Mouse (Mus musculus): Measurements from ENCODE around the gene Atg9b.
"Not testable (repeated sequence)": the region's sequence is repeated elsewhere in the genome, so short reads cannot be mapped to it uniquely, and the experiment has no call there.

The Atg9b gene

DNA sequence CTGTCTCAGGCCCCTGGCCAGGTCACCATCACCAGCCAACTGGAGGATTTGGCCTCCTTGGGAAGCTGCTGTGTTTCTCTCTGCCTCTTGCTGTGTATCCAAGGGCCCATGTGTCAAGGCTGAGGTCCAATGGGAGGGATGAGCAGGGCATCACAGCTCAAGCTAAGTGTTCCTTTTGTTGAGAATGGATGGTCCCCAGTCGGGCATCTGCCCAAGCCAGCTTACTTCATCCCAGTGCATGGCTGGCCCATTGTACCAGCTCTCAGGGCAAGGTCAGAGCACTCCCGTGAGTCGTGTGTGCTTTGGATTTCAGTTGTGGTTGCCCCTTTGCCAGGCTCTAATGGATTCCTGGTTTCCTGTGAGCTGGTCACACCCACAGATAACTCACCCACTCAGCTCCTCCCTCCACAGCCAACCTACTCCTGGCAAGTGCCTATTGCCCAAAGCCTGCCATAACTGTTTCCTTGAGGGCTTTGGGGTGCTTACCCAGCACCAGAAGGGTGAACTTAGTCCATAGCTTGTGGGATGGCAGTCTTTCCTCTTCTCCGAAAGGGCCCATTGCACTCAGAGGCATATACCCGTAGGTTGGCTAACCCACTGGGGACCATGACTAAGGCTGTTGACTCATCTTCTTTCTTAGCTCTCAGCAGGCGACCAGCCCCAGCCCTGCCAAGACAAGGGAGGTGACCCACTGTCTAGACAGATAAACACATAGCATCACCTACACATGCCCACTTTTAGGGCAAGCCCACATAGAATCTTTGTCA, 12.8 kb upstream of the Atg9b start:
- DNase-seq, result peak; percentile 29

DNA sequence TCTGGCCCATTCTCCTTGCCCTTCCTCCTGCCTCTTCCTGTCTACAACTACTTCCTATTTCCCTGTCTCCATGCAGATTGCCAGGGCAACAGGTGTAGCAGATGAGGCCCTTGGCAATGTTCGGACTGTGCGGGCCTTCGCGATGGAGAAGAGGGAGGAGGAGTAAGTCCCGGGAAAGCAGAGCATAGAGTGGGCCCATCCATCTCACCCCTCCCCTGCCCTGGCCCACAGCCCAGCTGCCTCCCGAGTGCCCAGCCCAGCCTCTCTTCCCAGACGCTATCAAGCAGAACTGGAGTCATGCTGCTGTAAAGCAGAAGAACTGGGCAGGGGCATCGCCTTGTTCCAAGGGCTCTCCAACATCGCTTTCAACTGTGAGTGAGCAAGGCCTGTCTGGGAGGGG, 10.0 kb upstream of the Atg9b start:
- DNase-seq, result no peak

DNA sequence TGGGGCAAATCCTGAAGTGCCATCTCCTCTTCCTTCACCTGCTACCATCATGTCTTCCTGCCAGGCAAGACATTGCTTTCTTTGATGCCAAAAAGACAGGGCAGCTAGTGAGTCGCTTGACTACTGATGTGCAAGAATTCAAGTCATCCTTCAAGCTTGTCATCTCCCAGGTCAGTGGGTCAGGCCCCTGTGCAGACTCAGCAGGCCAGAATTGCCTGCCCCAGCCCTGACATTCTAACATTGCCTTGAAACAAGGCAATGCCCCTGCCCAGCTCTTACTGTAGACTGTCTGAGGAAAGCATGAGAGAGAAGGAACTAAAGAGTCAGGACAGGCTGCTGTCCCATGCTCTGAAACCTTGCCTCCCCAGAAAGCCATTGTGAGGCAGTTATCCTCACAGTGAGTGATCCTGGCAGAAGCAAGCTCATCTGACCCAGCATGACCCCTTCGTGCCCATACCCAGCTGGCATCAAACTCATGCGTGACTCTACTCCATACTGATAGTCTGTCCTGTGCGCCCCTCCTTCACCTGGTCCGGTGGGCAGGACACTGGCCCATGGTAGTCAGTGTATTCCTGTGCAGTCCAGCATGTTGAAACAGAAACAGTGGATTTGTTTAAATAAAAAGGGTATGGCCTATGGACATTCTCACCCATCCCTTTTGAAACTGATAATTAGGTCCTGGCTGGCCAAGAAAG, 9.1 kb upstream of the Atg9b start:
- no peak for DNase-seq

DNA sequence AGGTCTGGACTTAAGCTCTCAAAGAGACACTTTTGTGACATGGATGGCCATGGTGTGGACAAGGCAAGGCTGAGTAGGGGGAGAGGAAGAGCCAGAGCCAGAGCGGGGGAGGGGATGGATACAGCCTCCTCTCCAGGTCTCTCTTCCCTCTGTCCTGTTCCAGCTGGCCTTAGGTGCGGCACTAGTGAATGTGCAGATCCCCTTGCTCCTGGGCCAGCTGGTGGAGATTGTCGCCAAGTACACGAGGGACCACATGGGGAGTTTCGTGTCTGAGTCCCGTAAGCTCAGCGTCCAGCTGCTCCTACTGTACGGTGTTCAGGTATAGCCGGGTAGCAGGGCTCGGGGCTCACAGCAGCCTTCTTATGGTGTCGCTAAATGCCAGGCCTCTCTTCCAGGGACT, 8.4 kb upstream of the Atg9b start:
- no peak for DNase-seq

DNA sequence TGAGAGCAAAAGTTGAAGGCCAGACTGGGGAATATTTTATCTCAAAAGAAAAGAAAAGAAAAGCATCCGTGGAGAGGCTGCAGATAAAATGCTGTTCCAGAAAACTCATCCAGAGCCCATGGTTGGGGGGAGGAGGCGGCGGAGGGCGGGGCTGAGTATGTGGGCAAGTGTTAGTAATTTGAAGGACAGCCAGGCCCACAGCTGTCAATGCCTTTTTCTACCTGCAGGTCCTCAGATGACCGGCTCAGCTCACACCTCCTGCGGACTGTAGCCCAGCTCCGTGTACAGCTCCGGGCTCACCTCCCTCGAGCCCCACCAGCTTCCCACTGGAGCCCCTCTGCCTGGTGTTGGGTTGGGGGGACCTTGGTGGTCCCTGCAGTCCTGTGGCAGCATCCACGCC, 7.7 kb upstream of the Atg9b start:
- DNase-seq, result no peak

DNA sequence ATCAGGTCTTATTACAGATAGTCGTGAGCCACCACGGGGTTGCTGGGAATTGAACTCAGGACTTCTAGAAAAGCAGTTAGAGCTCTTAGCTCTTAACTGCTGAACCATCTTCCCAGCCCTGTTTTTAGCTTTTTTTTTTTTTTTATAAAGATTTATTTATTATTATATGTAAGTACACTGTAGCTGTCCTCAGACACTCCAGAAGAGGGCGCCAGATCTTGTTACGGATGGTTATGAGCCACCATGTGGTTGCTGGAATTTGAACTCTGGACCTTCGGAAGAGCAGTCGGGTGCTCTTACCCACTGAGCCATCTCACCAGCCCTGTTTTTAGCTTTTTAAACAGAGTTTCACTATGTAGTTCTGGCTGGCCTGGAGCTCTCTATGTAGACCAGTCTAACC, 4.3 kb upstream of the Atg9b start:
- DNase-seq, result not testable (repeated sequence)

DNA sequence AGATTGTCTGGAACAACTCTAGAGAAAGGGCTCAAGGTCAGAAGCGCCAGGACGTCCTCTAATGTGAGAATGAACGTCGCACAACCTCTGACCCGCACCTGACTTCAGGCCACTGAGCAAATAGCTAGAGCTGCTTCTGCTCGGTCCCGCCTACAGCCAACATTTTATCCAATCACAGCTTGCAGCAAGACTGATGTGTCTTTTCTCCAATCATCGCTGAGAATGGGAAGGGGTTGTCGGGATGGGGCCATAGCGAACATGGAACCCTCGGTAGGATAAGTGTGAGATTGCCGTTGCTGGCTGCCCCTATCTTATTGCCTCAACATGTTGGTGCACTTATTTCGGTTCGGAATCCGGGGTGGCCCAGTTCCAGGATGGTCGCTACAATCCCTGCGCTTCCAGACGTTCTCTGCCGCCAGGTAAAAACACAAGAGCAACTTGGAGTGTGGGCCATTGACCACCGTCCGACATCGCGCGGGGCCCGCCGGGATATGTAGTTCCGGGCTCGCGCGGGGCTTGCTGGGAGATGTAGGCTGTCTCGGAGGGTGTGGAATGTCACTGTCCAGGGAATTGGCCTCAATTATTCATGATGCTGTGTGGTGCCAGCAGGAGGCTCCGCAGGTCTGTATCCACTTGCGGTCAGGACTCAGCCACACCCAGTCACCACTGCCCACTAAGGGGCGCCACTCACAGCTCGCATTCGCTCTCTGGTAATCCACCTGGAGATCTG, 2.4 kb upstream of the Atg9b start:
- DNase-seq, result peak; percentile 97

DNA sequence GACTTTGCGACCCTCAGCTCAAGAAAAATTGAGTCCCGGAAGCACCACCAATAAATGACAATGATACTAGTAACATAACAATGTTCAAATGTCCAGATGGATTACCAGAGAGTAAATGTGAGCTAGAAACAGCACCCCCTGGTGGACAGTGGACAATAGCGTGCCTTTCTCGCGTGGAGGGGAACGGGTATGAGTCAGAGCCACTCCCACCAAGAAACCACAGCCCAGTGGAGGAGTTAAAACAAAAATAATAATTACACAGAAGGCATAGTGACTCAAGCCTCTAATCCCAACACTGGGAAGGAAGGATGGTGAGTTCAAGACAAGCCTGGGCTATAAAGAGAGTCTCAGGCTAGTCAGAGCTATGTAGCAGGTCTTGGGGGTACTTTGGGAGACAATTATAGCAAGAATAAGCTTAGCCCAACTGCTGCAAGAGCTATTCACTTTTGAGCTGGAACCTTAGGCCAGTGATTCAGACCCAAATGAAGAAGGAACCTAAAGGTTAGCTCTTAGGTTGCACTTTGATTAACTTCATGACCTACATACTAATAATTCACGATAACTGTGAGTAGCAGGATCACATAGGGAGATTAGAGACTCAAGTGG, 1.6 kb upstream of the Atg9b start, which contains the start of gene Abcb8:
Gene Abcb8, plus strand, starts transcription at position 272 of the 606 bp plus-strand sequence.
- peak; percentile 90 for DNase-seq

DNA sequence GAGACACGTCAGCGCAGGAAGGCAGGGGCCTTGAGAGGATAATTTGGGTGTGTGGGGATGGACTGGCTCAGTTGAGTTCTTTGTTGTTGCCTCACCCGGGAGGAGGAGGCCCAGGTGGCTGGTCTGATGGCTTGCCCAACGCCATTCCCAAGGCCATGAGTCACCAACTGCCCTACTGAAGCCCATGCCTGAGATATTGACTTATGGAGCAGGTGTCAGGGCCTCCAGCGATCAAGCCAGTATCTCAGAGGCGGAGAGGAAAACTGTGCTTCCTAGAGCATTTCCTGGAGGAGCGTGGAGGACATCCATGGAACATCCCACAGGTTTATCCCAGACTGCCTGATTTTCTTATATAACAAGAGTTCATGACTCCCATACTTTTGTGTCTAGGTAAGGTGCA, 781 bp upstream of the Atg9b start:
- DNase-seq, result no peak

DNA sequence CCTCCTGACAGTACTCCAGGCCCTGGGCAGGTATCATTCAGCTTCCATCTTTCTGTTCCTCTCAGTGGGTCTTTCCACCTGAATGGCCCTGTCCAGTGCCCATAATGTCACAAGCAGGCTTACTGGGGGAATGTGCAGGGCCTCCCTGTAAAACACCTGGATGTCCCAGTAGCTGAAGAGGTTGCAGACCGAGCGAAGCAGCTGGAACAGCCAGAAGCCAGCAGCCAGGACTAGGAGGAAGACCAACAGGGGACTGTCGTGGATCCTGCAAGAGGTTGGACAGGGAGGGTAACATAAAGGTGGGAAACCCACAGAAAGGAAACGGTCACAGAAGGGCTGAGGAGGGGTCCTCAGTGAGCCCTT, 2.3 kb downstream of the Atg9b start:
- DNase-seq, result no peak

DNA sequence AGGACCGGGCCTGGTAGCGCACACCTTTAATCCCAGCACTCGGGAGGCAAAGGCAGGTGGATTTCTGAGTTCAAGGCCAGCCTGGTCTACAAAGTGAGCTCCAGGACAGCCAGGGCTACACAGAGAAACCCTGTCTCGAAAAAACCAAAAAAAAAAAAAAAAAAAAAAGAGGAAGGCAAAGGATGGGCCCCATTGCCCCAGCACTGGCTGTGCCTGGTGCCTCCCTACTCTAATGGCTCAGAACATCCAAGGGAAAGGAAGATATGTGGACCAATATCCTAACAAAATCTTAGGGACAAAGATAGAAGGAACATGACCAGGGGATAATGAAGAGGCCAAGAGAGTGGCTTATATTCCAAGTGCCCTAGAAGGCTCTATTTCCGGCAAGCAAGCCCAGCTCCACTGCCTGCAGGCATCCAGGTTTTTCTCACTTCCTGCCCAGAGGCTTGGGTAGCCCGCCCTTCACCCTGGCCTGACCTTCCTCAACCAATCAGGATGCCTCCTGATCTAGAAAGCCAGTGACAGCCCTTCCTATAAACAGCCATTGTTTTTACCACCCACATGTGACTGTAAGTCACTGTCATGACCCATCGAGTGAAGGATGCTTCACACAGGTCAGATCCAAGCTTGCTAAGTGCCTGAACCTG, 2.8 kb downstream of the Atg9b start:
- no peak for DNase-seq

DNA sequence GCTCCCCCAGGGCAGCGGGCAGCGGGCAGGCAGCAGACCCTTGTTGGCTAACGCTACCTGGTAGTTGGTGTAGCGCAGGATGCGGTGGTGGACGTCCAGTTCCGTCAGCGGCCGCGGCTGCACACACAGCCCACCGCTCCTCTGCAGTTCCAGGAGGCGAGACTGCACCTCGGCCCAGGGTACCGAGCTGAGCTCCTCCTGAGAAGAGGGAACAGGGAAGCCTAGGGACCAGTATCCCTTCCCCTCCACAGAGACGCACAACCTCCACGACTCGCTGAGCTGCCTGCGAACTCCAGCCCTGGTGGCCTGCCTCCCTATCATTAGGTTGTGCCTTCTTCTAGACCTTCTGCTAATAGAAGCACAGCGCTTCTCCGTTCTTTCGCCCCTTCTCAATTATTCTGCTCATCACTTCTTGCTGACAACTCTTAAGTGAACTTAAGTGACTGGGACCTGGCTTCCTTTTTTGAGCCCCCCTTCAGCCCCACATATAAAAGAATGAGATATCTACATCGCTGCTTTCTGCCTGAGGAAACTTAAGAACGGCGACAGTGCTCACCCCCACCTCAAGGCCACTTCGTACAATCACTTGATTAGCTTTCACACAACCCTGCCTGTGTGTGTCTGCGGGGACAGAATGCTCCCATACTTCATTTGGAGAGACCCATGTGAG, 3.6 kb downstream of the Atg9b start:
- DNase-seq, result no peak

DNA sequence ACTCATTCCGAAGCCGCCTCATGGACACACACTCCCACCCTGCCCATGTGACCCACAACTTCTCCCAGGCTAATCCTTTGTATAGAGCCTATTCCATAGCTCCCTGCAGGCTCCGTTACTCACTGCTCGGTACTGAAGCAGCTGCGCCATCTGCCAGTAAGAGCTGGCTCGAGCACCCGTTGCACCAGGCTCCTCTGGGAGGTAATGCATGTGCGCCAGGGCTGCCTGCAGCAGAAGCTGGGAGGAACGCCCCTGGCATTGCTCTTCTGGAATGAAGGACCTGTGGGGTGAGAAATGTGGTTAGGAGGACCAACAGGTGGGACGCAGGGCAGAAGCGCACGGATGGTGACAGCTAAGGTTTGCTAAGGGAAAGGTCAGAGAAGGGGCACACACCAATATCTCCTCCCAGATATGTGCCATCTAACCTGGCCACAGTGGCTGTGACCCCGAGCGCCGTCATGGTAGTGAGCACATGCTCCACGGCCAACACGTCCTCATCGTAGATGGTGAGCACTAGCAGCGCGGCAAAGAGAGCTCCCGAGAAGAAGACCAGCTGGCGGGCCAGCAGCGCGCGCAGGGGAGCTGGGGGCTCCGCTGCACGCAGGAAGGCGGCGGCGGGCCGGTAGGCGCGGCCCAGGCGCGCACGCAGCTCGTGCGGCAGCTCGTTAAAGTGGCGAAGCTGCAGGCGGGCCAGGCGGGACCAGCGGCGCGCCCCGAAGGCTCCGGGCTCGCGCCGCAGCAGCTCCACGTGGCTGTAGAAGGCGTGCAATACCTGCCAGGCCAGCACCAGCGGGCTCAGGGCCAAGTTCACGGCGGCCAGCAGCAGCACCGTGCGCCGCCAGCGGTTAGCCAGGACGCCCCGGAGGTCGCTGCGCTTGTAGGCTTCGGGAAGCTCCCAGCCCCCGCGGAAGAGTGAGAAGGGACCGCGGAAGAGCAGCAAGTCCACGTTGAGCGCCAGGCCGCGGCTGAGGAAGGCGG, 4.4 kb downstream of the Atg9b start:
- peak; percentile 75 for DNase-seq

DNA sequence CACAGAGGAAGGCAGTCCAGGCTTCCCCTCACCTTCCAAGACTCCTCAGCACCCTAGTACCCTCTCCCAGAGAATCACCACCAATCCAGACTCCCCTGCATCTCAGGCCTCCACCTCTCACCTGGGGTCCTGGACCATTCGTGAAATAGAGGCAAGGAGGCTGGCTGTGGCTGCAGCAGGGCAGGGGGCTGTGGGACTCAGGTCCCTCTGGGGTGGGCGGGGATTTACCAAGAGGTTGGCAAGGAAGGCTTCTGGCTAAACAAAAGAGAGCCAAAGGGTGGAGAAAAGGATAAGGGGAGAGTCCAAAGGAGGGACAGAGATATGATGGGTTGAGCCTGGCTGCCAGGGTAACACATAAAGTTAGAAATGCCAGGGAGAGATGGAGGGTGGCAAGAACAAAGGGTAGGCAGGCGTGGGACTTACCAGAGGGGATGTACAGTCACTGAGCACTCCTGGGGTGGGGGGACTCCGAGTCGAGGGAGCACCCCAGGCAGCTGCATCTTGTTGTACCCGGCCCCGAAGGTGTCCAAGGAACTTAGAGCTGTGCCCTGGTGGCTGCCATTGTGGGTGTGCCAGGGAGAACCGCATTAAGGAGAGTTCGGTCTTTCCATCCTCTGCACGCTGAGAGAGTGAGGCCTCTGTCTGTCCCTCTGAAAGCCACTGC, 5.9 kb downstream of the Atg9b start:
- DNase-seq, result no peak

DNA sequence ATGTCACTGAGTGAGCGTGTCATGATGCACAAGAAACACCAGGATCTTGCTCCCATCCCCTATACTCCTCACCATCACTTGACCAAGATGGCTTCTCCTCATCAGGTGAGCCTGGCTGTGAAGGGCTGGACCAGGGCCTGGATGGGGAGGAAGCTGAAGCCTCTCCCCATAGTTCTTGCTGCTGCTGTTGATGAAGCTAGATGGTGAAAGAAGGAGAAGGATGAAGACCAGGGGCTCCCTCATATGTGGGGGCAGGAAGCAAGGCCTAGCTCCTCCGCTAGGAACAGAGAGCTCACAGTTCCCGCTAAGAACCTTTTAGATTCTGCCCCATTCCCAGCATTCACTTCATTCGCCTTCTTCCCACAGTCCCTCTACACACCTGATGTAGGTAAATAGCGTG, 6.6 kb downstream of the Atg9b start:
- no peak for DNase-seq

DNA sequence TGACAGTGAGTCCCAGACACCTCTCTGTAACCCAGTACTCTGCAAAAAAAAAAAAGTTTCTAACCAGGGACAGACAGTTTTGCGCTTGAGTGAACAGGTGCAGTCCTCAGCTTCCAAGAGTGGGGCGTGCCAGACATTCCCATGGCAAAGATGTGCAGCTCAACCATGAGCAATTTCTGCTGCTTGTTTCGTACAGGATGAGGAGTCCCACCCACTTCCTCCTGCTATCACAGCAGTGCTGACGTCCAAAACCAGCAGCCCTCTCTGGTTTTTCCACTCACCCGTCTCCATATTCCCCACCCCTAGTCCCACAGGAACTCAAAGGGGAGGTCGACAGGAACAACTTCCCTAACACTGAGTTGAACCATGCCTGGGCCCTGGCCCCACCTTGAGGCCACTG, 7.5 kb downstream of the Atg9b start:
- DNase-seq, result peak; percentile 63

DNA sequence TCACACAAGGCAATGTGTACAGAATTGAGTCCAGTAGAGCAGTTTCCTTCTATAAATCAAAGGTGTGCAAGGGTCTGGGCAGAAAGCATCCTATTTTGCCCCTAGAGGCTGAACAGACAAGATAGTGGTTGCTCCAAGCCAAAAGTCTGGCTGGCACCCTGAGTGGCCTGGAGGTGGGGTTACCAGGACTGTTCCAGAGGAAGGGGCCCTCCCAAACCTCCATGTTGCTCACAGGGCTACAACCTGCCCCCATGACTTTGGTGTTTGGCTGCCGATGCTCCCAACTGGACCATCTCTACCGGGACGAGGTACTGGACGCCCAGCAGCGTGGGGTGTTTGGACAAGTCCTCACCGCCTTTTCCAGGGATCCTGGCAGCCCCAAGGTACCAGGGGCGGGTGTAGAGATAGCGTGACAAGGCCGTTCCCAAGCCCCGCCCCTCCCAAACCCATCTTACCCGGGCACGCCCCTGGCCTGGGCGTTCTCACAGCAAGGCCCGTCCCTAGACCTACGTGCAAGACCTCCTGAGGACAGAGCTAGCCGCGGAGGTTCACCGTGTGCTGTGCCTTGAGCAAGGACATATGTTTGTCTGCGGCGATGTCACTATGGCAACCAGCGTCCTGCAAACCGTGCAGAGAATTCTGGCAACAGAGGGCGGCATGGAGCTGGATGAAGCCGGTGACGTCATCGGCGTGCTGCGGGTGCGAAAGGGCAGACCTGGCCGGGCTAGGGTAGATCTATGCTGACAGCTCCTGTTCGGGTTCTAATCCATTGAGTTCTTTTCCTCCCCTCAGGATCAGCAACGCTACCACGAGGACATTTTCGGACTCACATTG, 8.7 kb downstream of the Atg9b start:
- peak; percentile 93 for DNase-seq

DNA sequence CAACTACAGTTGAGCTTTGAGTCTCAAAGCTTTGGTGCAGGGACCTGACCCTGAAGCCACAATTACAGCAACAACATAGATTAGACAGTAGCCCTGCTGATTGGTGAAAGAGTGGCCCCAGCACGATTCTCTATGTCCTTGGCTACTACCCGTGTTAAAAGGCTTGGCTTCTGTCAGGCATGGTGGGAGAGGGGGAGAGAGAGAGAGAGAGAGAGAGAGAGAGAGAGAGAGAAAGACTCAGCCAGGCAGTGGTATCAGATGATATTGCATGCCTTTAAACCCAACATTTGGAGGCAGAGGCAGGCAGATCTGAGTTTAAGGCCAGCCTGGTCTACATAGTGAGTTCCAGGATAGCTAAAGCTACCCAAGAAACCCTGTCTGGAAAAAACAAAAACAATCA, 10.0 kb downstream of the Atg9b start:
- DNase-seq, result no peak

DNA sequence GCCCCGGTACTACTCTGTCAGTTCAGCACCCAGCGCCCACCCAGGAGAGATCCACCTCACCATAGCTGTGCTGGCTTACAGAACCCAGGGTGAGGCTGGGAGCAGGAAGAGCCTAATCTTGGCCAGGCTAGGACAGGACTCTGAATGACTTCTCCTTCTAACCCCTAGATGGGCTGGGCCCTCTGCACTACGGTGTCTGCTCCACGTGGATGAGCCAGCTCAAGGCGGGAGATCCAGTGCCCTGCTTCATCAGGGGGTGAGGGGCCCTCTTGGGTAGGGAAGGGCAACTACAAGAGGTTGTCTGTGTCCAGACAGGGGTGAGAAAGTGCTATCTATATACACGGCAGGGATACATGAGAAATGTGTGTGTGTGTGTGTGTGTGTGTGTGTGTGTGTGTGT, 10.5 kb downstream of the Atg9b start:
- DNase-seq, result no peak

DNA sequence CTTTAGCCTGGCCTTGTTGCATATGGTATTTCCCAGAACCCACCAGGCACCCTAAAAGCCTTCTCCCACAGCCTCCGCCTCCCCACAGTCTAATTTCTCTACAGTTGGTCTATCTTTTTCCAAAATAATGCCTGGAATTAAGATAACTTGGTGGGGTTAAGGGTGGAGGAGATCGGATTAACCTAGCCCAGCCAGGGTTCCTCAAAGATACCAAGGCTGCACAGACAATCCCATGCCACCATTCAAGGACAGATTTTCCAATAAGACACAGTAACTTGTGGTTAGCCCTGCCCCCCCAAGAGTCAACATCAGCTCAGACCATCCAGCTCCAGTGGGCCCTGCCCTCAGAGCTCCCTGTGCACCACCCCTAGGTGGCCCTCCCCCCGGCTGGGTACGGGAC, 11.4 kb downstream of the Atg9b start:
- DNase-seq, result no peak

All from right cerebral cortex, adult 18-20 months (tissue).